Mouse (Mus musculus) heart, adult 2 months (tissue): ENCODE measurements at regions not wholly inside any gene's neighbourhood (a gene's known extent, or its start where the extent isn't known, plus 50 kb on each side); places are given as distances from the start of the nearest gene placed in this dataset.

Source experiments
- DNase-seq, 2 experiments: peaks; one replicate each; pipeline ENCODE4 v3.0.0; 2021
- H3K27ac ChIP-seq: fragments of 200-600 bp; 2 replicates; pipeline ENCODE4 v1.8.1; 2022
- H3K27me3 ChIP-seq: fragments of 200-500 bp; 2 replicates; pipeline ENCODE4 v1.6.1; 2012; ENCODE audit warnings: mild to moderate bottlenecking, low read length, inconsistent platforms, mixed read lengths; ENCODE audit not compliant: control insufficient read depth, insufficient read depth
- H3K36me3 ChIP-seq: fragments of 200-500 bp; 2 replicates; pipeline ENCODE4 v1.6.1; 2012; ENCODE audit warnings: low read length, inconsistent platforms; ENCODE audit not compliant: control insufficient read depth, insufficient read depth
- H3K4me1 ChIP-seq: fragments of 200-500 bp; 2 replicates; pipeline ENCODE4 v1.6.1; 2011; ENCODE audit warnings: low read length; ENCODE audit not compliant: control insufficient read depth, insufficient read depth
- H3K4me3 ChIP-seq: fragments of 200-600 bp; 2 replicates; pipeline ENCODE4 v1.8.1; 2022
- H3K79me2 ChIP-seq: fragments of 200-500 bp; replicated peaks from 2 replicates; pipeline ENCODE4 v1.6.1; 2012; ENCODE audit warnings: mild to moderate bottlenecking, inconsistent platforms, low read length, moderate library complexity, mixed read lengths; ENCODE audit not compliant: control insufficient read depth, insufficient read depth
- H3K9ac ChIP-seq: fragments of 200-500 bp; 2 replicates; pipeline ENCODE4 v1.6.1; 2012; ENCODE audit warnings: low read depth, mild to moderate bottlenecking, control low read depth, inconsistent platforms, low read length, mixed read lengths
- CTCF ChIP-seq: fragments of 200-600 bp; IDR thresholded peaks from 2 replicates; pipeline ENCODE4 v1.8.1; 2022; ENCODE audit warnings: antibody characterized with exemption, mild to moderate bottlenecking, moderate library complexity
- EP300 ChIP-seq: fragments of 200-500 bp; IDR thresholded peaks from 2 replicates; pipeline ENCODE4 v1.6.1; 2011; ENCODE audit warnings: low read depth, low read length, control low read depth; ENCODE audit not compliant: insufficient read depth
- POLR2A ChIP-seq: fragments of 200-500 bp; IDR thresholded peaks from 2 replicates; pipeline ENCODE4 v1.6.1; 2011; ENCODE audit warnings: mild to moderate bottlenecking, low read depth, low read length, control low read depth; ENCODE audit not compliant: insufficient read depth
- WGBS: fragments of 180-500 bp; shearing (Covaris S2); methylation state at CpG from one replicate; pipeline ENCODE4 v1.1.7; 2018; 5-methylcytosine and 5-hydroxymethylcytosine counted together
- intact Hi-C: fragments of 180-260 bp; cut with DNase I; formaldehyde crosslinking; loops from one replicate; pipeline ENCODE4 v1.15.1; 2025

DNA sequence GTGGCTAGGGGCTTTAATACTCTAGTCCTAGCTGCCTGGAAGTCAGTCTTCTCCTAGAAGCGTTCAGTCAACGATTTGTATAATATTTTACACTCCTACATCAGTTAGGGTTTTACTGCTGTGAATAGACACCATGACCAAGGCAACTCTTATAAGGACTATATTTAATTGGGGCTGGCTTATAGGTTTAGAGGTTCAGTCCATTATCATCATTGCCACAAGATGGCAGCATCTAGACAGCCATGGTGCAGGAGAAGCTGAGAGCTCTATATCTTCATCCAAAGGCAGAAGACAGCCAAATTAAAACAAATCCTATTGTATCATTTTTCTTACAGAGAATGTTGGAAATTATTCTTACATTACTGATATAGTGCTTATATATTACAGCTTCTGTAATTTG lies 167.0 kb upstream of the Ndn start:
- intact Hi-C loops, result no loop called here
- Histone ChIP-seq H3K27ac (no peak overlapping the region), H3K79me2 (no peaks in the 10 kb centered on the region), H3K4me1 (no peaks in the 10 kb centered on the region), H3K27me3 (no peaks in the 10 kb centered on the region), H3K4me3 (no peak overlapping the region), H3K9ac (no peak overlapping the region), H3K36me3 (no peaks in the 10 kb centered on the region)
- DNase-seq, result no peak
- TF ChIP-seq CTCF, result peak; percentile 37
- TF ChIP-seq POLR2A, result no peak
- WGBS, result 43% methylated on average over 2 of the region's 2 CpGs

DNA sequence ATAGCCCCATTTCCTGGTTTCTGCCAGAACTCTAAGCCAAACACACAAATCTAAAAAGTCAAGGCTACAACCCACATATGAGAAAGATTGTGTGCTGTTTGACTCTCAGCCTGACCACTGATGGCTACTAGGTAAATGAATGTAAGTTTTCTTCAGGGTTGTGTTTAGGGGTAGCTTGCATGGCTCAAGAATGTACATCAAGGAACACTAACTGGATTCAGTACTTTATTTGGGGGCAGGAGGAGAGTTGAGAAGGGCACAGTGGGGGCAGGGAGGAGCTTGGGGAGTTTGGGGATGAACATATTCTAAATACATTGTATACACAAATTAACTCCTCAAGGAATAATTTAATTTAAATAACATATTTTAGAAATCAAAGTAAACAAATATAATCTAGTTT lies 137.8 kb upstream of the Ndn start:
- Histone ChIP-seq H3K27ac (no peak overlapping the region), H3K79me2 (no peaks in the 10 kb centered on the region), H3K4me3 (no peak overlapping the region), H3K9ac (no peak overlapping the region), H3K36me3 (no peaks in the 10 kb centered on the region), H3K4me1 (no peaks in the 10 kb centered on the region), H3K27me3 (no peaks in the 10 kb centered on the region)
- DNase-seq, result no peak
- no peak for TF ChIP-seq POLR2A
- no peak for TF ChIP-seq CTCF
- no peak for TF ChIP-seq EP300
- intact Hi-C loops, result no loop called here

DNA sequence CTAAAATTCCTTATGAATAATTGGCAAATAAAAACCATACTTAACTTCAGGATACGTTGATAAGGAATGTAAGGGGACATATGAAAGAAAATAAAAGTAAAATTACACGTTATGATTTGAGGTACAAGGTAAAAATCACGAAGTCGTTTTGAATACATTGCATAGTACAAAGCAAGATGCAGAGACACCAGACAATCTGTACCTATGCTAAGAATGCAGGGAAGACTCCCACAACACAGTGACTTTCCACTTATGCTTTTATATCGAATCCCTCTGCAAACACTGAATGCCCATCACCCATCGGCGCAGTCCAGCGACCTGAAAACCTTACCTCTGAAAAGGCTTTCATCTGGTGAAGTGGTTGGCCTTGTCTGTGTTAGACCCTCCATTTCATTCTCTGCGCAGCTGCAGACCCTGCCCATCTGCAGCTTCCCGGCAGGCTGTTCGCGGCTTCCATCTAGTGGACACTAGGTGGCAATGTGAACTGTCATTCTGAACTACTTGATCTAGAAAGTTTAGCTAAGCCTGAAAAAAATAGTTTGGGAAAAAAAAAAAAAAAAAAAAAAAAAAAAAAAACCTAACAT lies 137.2 kb upstream of the Ndn start:
- intact Hi-C loops, result no loop called here
- DNase-seq, result no peak
- no peaks in the 10 kb centered on the region for H3K79me2 ChIP-seq
- H3K4me1 ChIP-seq, result no peaks in the 10 kb centered on the region
- no peaks in the 10 kb centered on the region for H3K36me3 ChIP-seq
- no peaks in the 10 kb centered on the region for H3K27me3 ChIP-seq
- no peak overlapping the region for H3K27ac ChIP-seq
- WGBS, result 28% methylated on average over 12 of the region's 12 CpGs
- TF ChIP-seq CTCF (peak; percentile 42), EP300 (no peak)
- H3K4me3 ChIP-seq, result no peak overlapping the region
- H3K9ac ChIP-seq, result no peak overlapping the region

DNA sequence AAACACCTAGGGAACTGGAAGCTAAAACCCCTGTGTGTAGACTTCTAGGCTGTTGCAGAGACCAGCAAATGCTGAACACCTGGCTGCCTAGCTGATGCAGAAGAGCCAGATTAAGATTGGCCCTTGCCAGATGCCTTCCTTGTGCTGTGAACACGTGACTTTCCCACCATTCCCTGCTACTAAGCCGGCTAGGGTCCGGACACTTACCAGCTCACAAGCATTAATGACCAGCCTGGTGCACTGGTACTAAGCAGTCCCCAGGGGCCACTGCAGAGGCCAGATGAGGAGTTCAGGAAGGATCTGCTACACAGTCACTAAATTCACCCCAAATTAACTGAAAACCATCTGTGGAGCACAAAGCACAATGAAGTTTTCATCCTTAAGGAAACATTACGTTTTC lies 121.2 kb upstream of the Ndn start:
- no peaks in the 10 kb centered on the region for H3K27me3 ChIP-seq
- WGBS, result 27% methylated on average over 4 of the region's 4 CpGs
- no peak overlapping the region for H3K9ac ChIP-seq
- H3K4me3 ChIP-seq, result no peak overlapping the region
- intact Hi-C loops, result no loop called here
- no peaks in the 10 kb centered on the region for H3K79me2 ChIP-seq
- DNase-seq, result no peak
- TF ChIP-seq POLR2A (no peak), CTCF (no peak), EP300 (no peak)
- H3K36me3 ChIP-seq, result no peaks in the 10 kb centered on the region
- no peak overlapping the region for H3K27ac ChIP-seq
- no peaks in the 10 kb centered on the region for H3K4me1 ChIP-seq

DNA sequence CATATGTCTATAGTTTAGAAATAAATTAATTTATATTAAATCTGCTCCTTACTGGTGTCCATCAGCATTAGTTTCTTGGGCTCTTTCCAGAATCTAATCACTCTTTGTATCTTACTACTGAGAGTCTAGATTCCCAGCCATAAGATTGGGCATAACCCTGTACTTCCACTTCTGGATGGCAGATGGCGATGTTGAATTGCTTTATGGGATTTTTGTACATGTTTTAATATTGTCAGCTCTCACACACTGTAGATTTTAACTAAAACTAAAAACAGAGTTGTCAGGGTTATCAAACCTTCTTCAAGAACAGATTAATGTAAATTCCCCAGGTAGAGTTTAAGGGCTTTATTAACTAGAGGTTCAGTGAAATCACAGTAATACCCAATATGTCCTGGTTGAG lies 118.6 kb upstream of the Ndn start:
- H3K4me1 ChIP-seq, result no peaks in the 10 kb centered on the region
- H3K27ac ChIP-seq, result no peak overlapping the region
- H3K36me3 ChIP-seq, result no peaks in the 10 kb centered on the region
- no peaks in the 10 kb centered on the region for H3K79me2 ChIP-seq
- 4% methylated on average over 1 of the region's 1 CpGs for WGBS
- no peaks in the 10 kb centered on the region for H3K27me3 ChIP-seq
- TF ChIP-seq CTCF (peak; percentile 63), POLR2A (no peak)
- no peak overlapping the region for H3K4me3 ChIP-seq
- H3K9ac ChIP-seq, result no peak overlapping the region
- intact Hi-C loops, result loop anchor here (2.0 kb wide), 1 partner anchor 155 kb away; no protein-coding TSS in a partner anchor
- no peak for DNase-seq

DNA sequence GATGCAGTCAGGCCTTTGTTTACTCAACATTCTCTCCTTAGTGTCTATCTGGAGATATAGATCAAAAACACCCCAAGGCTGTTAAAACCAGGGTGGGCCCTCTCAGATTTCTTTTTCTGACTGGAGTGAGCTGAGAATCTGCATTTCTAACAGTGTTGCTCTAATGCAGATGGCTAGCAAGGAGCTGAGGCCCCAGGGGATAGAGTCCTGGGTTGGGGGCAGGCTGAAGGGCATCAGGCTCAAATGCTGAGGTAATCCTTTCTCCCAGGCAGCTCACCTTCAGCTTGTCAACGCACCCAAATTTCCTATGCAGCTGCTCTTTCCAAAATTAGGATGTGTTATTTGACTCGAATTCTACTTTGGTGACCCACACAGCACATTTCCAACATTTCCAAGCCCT lies 115.7 kb upstream of the Ndn start:
- no peaks in the 10 kb centered on the region for H3K79me2 ChIP-seq
- DNase-seq, result no peak
- no peaks in the 10 kb centered on the region for H3K36me3 ChIP-seq
- 13% methylated on average over 2 of the region's 2 CpGs for WGBS
- intact Hi-C loops, result no loop called here
- no peak overlapping the region for H3K27ac ChIP-seq
- H3K4me3 ChIP-seq, result no peak overlapping the region
- H3K27me3 ChIP-seq, result no peaks in the 10 kb centered on the region
- H3K9ac ChIP-seq, result no peak overlapping the region
- H3K4me1 ChIP-seq, result no peaks in the 10 kb centered on the region
- TF ChIP-seq POLR2A (no peak), EP300 (no peak), CTCF (no peak)

DNA sequence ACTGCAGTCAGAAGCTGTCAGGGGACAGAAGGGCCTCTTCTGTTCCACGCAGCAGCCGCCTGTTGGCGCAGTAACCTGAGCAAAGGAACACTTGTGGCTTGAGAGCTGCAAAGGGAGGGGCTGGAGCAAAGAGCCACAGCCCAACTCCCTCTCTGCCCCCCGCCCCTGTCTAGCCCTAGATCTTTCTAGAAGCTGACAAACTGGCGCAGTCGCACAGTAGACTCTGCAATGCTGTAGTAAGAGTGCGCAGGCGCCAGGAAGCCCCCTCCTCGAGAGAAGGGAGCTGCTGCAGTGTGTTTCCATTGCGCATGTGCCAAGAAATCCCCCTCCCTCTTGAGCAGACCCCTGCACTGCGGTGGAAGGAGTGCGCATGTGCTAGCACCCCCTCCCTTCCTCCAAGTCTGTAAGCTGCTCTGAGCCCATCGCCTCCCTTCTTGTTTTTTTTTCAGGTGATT lies 115.2 kb upstream of the Ndn start:
- H3K36me3 ChIP-seq, result no peaks in the 10 kb centered on the region
- H3K27ac ChIP-seq, result no peak overlapping the region
- H3K79me2 ChIP-seq, result no peaks in the 10 kb centered on the region
- H3K4me3 ChIP-seq, result no peak overlapping the region
- H3K9ac ChIP-seq, result no peak overlapping the region
- H3K27me3 ChIP-seq, result no peaks in the 10 kb centered on the region
- no peaks in the 10 kb centered on the region for H3K4me1 ChIP-seq
- WGBS, result 17% methylated on average over 13 of the region's 13 CpGs
- no peak for DNase-seq
- TF ChIP-seq CTCF (no peak), POLR2A (no peak), EP300 (no peak)
- intact Hi-C loops, result no loop called here
